Mouse (Mus musculus) CH12.LX (cell line): Measurements from ENCODE around the gene Rab11fip3. TPM values are rescaled to one million over a fixed set of nuclear protein-coding genes. Genes with fewer than 3 reads are reported as not detected.

Experiments used
- DNase-seq: peaks from one replicate; pipeline ENCODE4 v3.0.0-alpha.2; 2013; ENCODE audit errors: extremely low read depth
- H3K27ac ChIP-seq: 2 replicates; pipeline ENCODE4 v1.5.1; 2012; ENCODE audit warnings: low read depth, mild to moderate bottlenecking, control low read depth, moderate library complexity; ENCODE audit not compliant: insufficient read depth
- H3K27me3 ChIP-seq: replicated peaks from 2 replicates; pipeline ENCODE3; 2012; ENCODE audit warnings: inconsistent platforms
- H3K36me3 ChIP-seq, 2 experiments: replicated peaks in 1 of 2; 2 replicates each; pipeline versions ENCODE3 to v1.6.1; 2012; ENCODE audit warnings: inconsistent platforms in 1 of 2, low read length in 1 of 2, mild to moderate bottlenecking in 1 of 2, mixed read lengths in 1 of 2, moderate library complexity in 1 of 2; ENCODE audit not compliant: control insufficient read depth in 1 of 2, insufficient read depth in 1 of 2
- H3K4me1 ChIP-seq, 2 experiments: 2 replicates each; pipeline ENCODE4 v1.6.1; 2012; ENCODE audit warnings: inconsistent platforms in 1 of 2, moderate library complexity in 1 of 2; ENCODE audit not compliant: insufficient read depth in 2 of 2, control insufficient read depth in 1 of 2
- H3K4me2 ChIP-seq: 2 replicates; pipeline ENCODE4 v1.6.1; 2012; ENCODE audit warnings: low read depth, mild to moderate bottlenecking, control low read depth; ENCODE audit not compliant: poor library complexity, insufficient read depth, severe bottlenecking
- H3K4me3 ChIP-seq, 3 experiments: fragments of 150-350 bp in 1 of 3; sonication (generic) in 1 of 3; replicated peaks in 1 of 3; 2 replicates each; pipeline versions ENCODE3 to v1.5.1; 2011 to 2012; ENCODE audit warnings: low read depth in 2 of 3, low read length in 2 of 3, mild to moderate bottlenecking in 2 of 3, moderate library complexity in 2 of 3, control low read depth in 1 of 3, improper control_type of control experiment in 1 of 3, inconsistent platforms in 1 of 3, mixed read lengths in 1 of 3; ENCODE audit not compliant: poor library complexity in 1 of 3
- H3K79me2 ChIP-seq: replicated peaks from 2 replicates; pipeline ENCODE4 v1.6.1; 2012; ENCODE audit warnings: mild to moderate bottlenecking, moderate library complexity; ENCODE audit not compliant: control insufficient read depth, poor library complexity, insufficient read depth, severe bottlenecking; ENCODE audit errors: extremely low read depth
- H3K9ac ChIP-seq: 2 replicates; pipeline ENCODE4 v1.6.1; 2012; ENCODE audit warnings: low read depth, mild to moderate bottlenecking, control low read depth, moderate library complexity; ENCODE audit not compliant: insufficient read depth
- H3K9me3 ChIP-seq: replicated peaks from 2 replicates; pipeline ENCODE3; 2012; ENCODE audit warnings: low read length, inconsistent platforms, mixed read lengths
- BHLHE40 ChIP-seq: IDR thresholded peaks from 2 replicates; pipeline ENCODE4 v1.6.1; 2011; ENCODE audit warnings: mild to moderate bottlenecking, low read depth, low read length, improper control_type of control experiment
- CHD2 ChIP-seq: IDR thresholded peaks from 2 replicates; pipeline ENCODE4 v1.6.1; 2011; ENCODE audit warnings: low read length, improper control_type of control experiment
- CTCF ChIP-seq, 2 experiments: IDR thresholded peaks in 1 of 2; conservative IDR thresholded peaks in 1 of 2; 2 replicates each; pipeline ENCODE4 v1.5.1; 2011 to 2012; ENCODE audit warnings: low read depth in 2 of 2, low read length in 2 of 2, improper control_type of control experiment in 1 of 2, inconsistent platforms in 1 of 2, mild to moderate bottlenecking in 1 of 2, moderate library complexity in 1 of 2
- E2F4 ChIP-seq: IDR thresholded peaks from 2 replicates; pipeline ENCODE4 v1.6.1; 2011; ENCODE audit warnings: low read depth, low read length, improper control_type of control experiment; ENCODE audit not compliant: insufficient replicate concordance
- ELF1 ChIP-seq: IDR thresholded peaks from 2 replicates; pipeline ENCODE4 v1.6.1; 2014; ENCODE audit warnings: low read depth, mild to moderate bottlenecking, inconsistent platforms, low read length, improper control_type of control experiment
- GABPA ChIP-seq: IDR thresholded peaks from 2 replicates; pipeline ENCODE4 v1.6.1; 2012; ENCODE audit warnings: low read depth, low read length, improper control_type of control experiment, inconsistent platforms; ENCODE audit not compliant: insufficient replicate concordance
- HCFC1 ChIP-seq: IDR thresholded peaks from 2 replicates; pipeline ENCODE4 v1.6.1; 2012; ENCODE audit warnings: low read depth, mild to moderate bottlenecking, inconsistent platforms, low read length, improper control_type of control experiment
- JUN ChIP-seq: IDR thresholded peaks from 2 replicates; pipeline ENCODE4 v1.6.1; 2011; ENCODE audit warnings: low read depth, mild to moderate bottlenecking, low read length, improper control_type of control experiment, moderate library complexity; ENCODE audit not compliant: insufficient read depth
- JUND ChIP-seq: conservative IDR thresholded peaks from 2 replicates; pipeline ENCODE4 v1.6.1; 2011; ENCODE audit warnings: low read depth, low read length, improper control_type of control experiment
- KAT2A ChIP-seq: IDR thresholded peaks from 2 replicates; pipeline ENCODE4 v1.6.1; 2012; ENCODE audit warnings: low read length, improper control_type of control experiment, inconsistent platforms; ENCODE audit not compliant: insufficient replicate concordance
- MAFK ChIP-seq: IDR thresholded peaks from 2 replicates; pipeline ENCODE4 v1.6.1; 2011; ENCODE audit warnings: low read length, improper control_type of control experiment; ENCODE audit not compliant: insufficient replicate concordance
- MAX ChIP-seq: IDR thresholded peaks from 2 replicates; pipeline ENCODE4 v1.6.1; 2011; ENCODE audit warnings: low read length, improper control_type of control experiment
- MXI1 ChIP-seq: IDR thresholded peaks from 2 replicates; pipeline ENCODE4 v1.6.1; 2011; ENCODE audit warnings: mild to moderate bottlenecking, low read depth, low read length, improper control_type of control experiment
- NRF1 ChIP-seq: IDR thresholded peaks from 2 replicates; pipeline ENCODE4 v1.6.1; 2014; ENCODE audit warnings: low read depth, mild to moderate bottlenecking, inconsistent platforms, low read length, improper control_type of control experiment, moderate library complexity
- POLR2A ChIP-seq: IDR thresholded peaks from 2 replicates; pipeline ENCODE4 v1.6.1; 2011; ENCODE audit warnings: low read depth, mild to moderate bottlenecking, improper control_type of control experiment, low read length
- RCOR1 ChIP-seq: conservative IDR thresholded peaks from 2 replicates; pipeline ENCODE4 v1.6.1; 2012; ENCODE audit warnings: low read depth, mild to moderate bottlenecking, inconsistent platforms, low read length, improper control_type of control experiment
- SIN3A ChIP-seq: IDR thresholded peaks from 2 replicates; pipeline ENCODE4 v1.6.1; 2012; ENCODE audit warnings: low read length, improper control_type of control experiment, inconsistent platforms
- ZC3H11A ChIP-seq: IDR thresholded peaks from 2 replicates; pipeline ENCODE4 v1.6.1; 2012; ENCODE audit warnings: low read depth, mild to moderate bottlenecking, inconsistent platforms, low read length, improper control_type of control experiment
- ZMIZ1 ChIP-seq: IDR thresholded peaks from 2 replicates; pipeline ENCODE4 v1.6.1; 2012; ENCODE audit warnings: low read depth, mild to moderate bottlenecking, inconsistent platforms, low read length, improper control_type of control experiment
- ZNF384 ChIP-seq: IDR thresholded peaks from 2 replicates; pipeline ENCODE4 v1.6.1; 2012; ENCODE audit warnings: low read depth, low read length, improper control_type of control experiment, inconsistent platforms
- dilution Hi-C: fragments of 300-500 bp; cut with MboI; formaldehyde crosslinking; loops from 2 replicates; pipeline ENCODE4 v1.14.3; 2020; ENCODE audit warnings: low sequenced_read_pairs; ENCODE audit not compliant: extremely low pct_unique_long_range_greater_than_20kb, extremely low pct_ligation_motif_present
- in situ Hi-C: fragments of 300-500 bp; cut with MboI; formaldehyde crosslinking; loops from 3 replicates; pipeline ENCODE4 v1.14.3; 2019; ENCODE audit warnings: low sequenced_read_pairs, low pct_ligation_motif_present, low pct_unique_long_range_greater_than_20kb, mixed read lengths
- polyA plus RNA-seq: library from polyadenylated mRNA; unstranded; fragments of >175 nt; gene quantifications from 2 replicates; pipeline ENCODE4 v1.2.1, GENCODE M21; 2012; ENCODE audit warnings: low read depth; ENCODE audit not compliant: insufficient read length
- total RNA-seq, 2 experiments: library from RNA; depleted of rRNA; stranded (reverse); fragments of 300-350 nt in 1 of 2; fragments of >200 nt in 1 of 2; gene quantifications; 2 replicates each; pipeline ENCODE4 v1.2.3; 2012 to 2014

Rab11fip3 gene
- total and polyA plus RNA-seq, 3 experiments, result 3.5 to 7.6 (median 4.6) TPM

GRCm38 (mm10) chr17:25944366-25945163 is 124.8 kb downstream of the Rab11fip3 start, which contains the start of the genes Pigq and Nhlrc4:
TSS of gene Pigq (minus strand) at chr17:25944936.
TSS of gene Nhlrc4 (minus strand) at chr17:25944961.
- Histone ChIP-seq H3K27ac (no peak within 1 kb of the TSS), H3K4me1 (peaks cover 12 to 26% of the 10 kb centered on the region in 2 experiments; a peak in 3 of 4 replicates), H3K36me3 (peaks cover 0 to 3% of the 10 kb centered on the region in 2 experiments), H3K79me2 (peaks cover 14% of the 10 kb centered on the region), H3K27me3 (peaks cover 28% of the 10 kb centered on the region), H3K9ac (no peak within 1 kb of the TSS), H3K4me2 (no peak within 1 kb of the TSS), H3K9me3 (no peaks in the 10 kb centered on the region), H3K4me3 (no peak within 1 kb of the TSS)
- in situ Hi-C loops, result no loop called here
- TF ChIP-seq MAX, result no peak
- TF ChIP-seq SIN3A, result no peak
- no peak for TF ChIP-seq GABPA
- TF ChIP-seq JUND, result no peak
- dilution Hi-C loops, result no loop called here
- DNase-seq, result no peak

GRCm38 (mm10) chr17:25943769-25944168 is 125.6 kb downstream of the Rab11fip3 start:
- peaks cover 16% of the 10 kb centered on the region for H3K79me2 ChIP-seq
- no peak overlapping the region for H3K4me2 ChIP-seq
- no peak overlapping the region for H3K9ac ChIP-seq
- peaks cover 2 to 9% of the 10 kb centered on the region in 2 experiments for H3K36me3 ChIP-seq
- no peaks in the 10 kb centered on the region for H3K9me3 ChIP-seq
- dilution Hi-C loops, result no loop called here
- DNase-seq, result no peak
- no peak overlapping the region for H3K27ac ChIP-seq
- peaks cover 12 to 26% of the 10 kb centered on the region in 2 experiments; a peak in 3 of 4 replicates for H3K4me1 ChIP-seq
- no peak overlapping the region for H3K4me3 ChIP-seq
- peaks cover 28% of the 10 kb centered on the region for H3K27me3 ChIP-seq
- in situ Hi-C loops, result no loop called here
- TF ChIP-seq ZMIZ1 (no peak), CTCF (conservative IDR thresholded peaks at IDR 0.05 in 1 of 2, IDR thresholded peaks at IDR 0.05 in 1 of 2; ENCODE audit: low read depth in 2 of 2, low read length in 2 of 2) (no peak), CHD2 (no peak), E2F4 (no peak), ZC3H11A (no peak), ZNF384 (no peak), BHLHE40 (no peak), ELF1 (no peak), MAX (no peak), GABPA (no peak), POLR2A (no peak), HCFC1 (no peak), MAFK (no peak), RCOR1 (no peak), KAT2A (no peak), JUND (no peak), MXI1 (no peak), NRF1 (no peak), JUN (no peak)
- TF ChIP-seq, all 38 proteins: peak for 0
